Mouse (Mus musculus): ENCODE results near the gene Mlst8.

DNA sequence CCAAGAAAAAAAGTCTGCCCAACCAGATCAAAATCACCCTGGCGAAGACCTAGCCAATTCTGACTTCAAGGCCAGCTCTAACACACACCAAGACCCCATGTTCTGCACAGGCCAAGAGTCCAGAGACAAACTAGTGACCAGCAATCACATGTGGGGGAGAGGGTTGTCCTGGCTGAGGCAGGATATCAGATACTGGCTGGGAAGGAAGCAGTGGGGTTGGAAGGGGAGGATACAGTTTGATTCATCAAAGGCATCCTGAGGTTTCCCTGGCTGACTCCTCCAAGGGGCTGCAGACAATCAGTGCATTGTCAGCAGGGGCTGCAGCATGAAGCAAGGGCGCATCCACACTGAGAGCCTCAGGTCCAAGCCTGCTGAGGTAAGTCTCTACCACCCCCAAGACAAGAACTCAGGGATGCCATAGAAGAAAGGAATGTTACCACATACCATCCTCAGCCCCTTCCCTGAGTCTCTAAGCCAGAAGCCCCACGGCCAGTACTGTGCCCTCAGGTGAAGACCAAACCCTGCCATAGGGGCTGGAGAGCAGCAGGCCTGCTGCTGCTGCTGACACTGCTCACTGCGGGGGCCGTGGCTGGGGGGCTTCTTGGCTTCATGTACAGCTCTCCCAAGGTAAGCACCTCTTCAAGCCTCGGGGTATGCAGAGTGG is 5.1 kb downstream of the Mlst8 start, which contains the start of gene Bricd5:
- no peak for TF ChIP-seq CTCF (IDR thresholded peaks at IDR 0.05; ENCODE audit: extremely low read depth, insufficient read length, insufficient replicate concordance, low read depth, low read length)
- 0 out of 2 replicates have a peak, but pooled peaks have one; percentile 13 for TF ChIP-seq POLR2A (IDR thresholded peaks at IDR 0.05; ENCODE audit: low read depth, low read length)
